Mouse (Mus musculus) myocyte (in vitro differentiated cells): ENCODE measurements around the gene Ugt1a6a.

Source experiments
- CEBPB ChIP-seq: IDR thresholded peaks from 2 replicates; pipeline ENCODE4 v1.6.1; 2011; ENCODE audit warnings: mild to moderate bottlenecking, moderate library complexity; ENCODE audit not compliant: poor library complexity, insufficient read depth, severe bottlenecking
- E2F4 ChIP-seq: IDR thresholded peaks from one replicate; pipeline ENCODE4 v1.6.1; 2011; ENCODE audit warnings: mild to moderate bottlenecking, control low read depth, moderate library complexity; ENCODE audit not compliant: insufficient read depth
- MAX ChIP-seq: IDR thresholded peaks from one replicate; pipeline ENCODE4 v1.6.1; 2011; ENCODE audit warnings: low read depth, mild to moderate bottlenecking, control low read depth
- MYOD1 ChIP-seq, 3 experiments: IDR thresholded peaks; one replicate each; pipeline ENCODE4 v1.6.1; 2011; ENCODE audit warnings: control low read depth in 2 of 3, low read depth in 2 of 3, mild to moderate bottlenecking in 2 of 3, moderate library complexity in 1 of 3; ENCODE audit not compliant: insufficient read length in 2 of 3, control insufficient read depth in 1 of 3
- MYOG ChIP-seq, 3 experiments: IDR thresholded peaks; one replicate each; pipeline ENCODE4 v1.6.1; 2011; ENCODE audit warnings: control low read depth in 2 of 3, low read depth in 2 of 3, mild to moderate bottlenecking in 2 of 3; ENCODE audit not compliant: insufficient read length in 2 of 3, control insufficient read depth in 1 of 3, insufficient read depth in 1 of 3
- POLR2A ChIP-seq: IDR thresholded peaks from one replicate; pipeline ENCODE4 v1.6.1; 2011; ENCODE audit warnings: low read depth, mild to moderate bottlenecking, control low read depth, moderate library complexity; ENCODE audit not compliant: insufficient read length
- POLR2AphosphoS2 ChIP-seq: IDR thresholded peaks from one replicate; pipeline ENCODE4 v1.6.1; 2011; ENCODE audit warnings: low read depth, control low read depth; ENCODE audit not compliant: insufficient read length
- REST ChIP-seq: IDR thresholded peaks from one replicate; pipeline ENCODE4 v1.6.1; 2011; ENCODE audit warnings: mild to moderate bottlenecking, control low read depth, moderate library complexity; ENCODE audit not compliant: insufficient read depth, insufficient read length
- SRF ChIP-seq: IDR thresholded peaks from one replicate; pipeline ENCODE4 v1.6.1; 2011; ENCODE audit warnings: low read depth; ENCODE audit not compliant: control insufficient read depth, insufficient read length
- TCF12 ChIP-seq: IDR thresholded peaks from one replicate; pipeline ENCODE4 v1.6.1; 2011; ENCODE audit warnings: mild to moderate bottlenecking, control low read depth; ENCODE audit not compliant: poor library complexity, insufficient read depth, severe bottlenecking
- TCF3 ChIP-seq: IDR thresholded peaks from one replicate; pipeline ENCODE4 v1.6.1; 2011; ENCODE audit warnings: low read depth, control low read depth; ENCODE audit not compliant: insufficient read length
- USF1 ChIP-seq: IDR thresholded peaks from one replicate; pipeline ENCODE4 v1.6.1; 2011; ENCODE audit warnings: low read depth, mild to moderate bottlenecking, control low read depth, moderate library complexity

DNA sequence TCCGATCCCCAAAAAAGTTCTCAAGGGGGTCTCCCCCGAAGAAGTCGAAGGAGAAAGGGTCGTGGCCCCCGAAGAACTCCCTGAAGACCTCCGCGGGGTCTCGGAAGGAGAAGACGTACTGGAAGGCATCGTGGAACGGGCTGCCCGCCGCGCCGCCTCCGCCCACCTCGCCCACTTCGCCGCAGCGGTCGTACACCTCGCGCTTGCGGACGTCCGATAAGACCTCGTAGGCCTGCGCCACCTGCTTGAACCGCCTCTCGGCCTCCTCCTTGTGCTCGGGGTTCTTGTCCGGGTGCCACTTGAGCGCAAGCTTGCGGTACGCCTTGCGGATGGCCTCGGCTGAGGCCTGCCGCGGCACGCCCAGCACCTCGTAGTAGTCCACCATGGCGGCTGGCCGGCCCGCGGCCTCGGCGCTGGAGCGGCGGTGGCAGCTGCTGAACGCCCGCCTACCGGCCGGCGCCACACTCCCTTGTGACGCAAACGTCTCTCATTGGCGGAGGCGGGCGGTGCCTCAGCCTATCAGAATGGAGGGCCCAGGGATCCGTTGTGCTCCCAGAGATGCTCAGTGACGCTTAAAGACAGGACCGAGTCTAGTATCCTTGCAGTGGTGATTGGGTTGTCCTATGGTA lies 70.8 kb downstream of the Ugt1a6a start, which contains the start of gene Dnajb3:
- TF ChIP-seq POLR2A (no peak), CEBPB (no peak), USF1 (no peak), TCF12 (no peak), POLR2AphosphoS2 (no peak), MAX (no peak), MYOD1 (IDR thresholded peaks at IDR 0.05; ENCODE audit: control insufficient read depth in 1 of 3, insufficient read length in 2 of 3, low read depth in 2 of 3) (no peak), E2F4 (no peak), SRF (no peak), MYOG (IDR thresholded peaks at IDR 0.05; ENCODE audit: control insufficient read depth in 1 of 3, insufficient read depth in 1 of 3, insufficient read length in 2 of 3, low read depth in 2 of 3) (no peak), TCF3 (no peak), REST (no peak)
